Mouse (Mus musculus) stomach, embryonic 15.5 days (tissue): Measurements from ENCODE around the gene Ugp2. TPM values are rescaled to one million over a fixed set of nuclear protein-coding genes. Genes with fewer than 3 reads are reported as not detected.
A peak's percentile ranks its signal among the peaks of the same experiment; 100 is the strongest.

Experiments used
- ATAC-seq: fragments of 200-750 bp; cut with Nextera tagmentation; 2 replicates; pipeline ENCODE4 v1.8.0; 2017; ENCODE audit warnings: low read depth, moderate number of reproducible peaks, moderate TSS enrichment; ENCODE audit not compliant: insufficient read depth, low FRiP score
- H3K27ac ChIP-seq: fragments of 300-500 bp; sonication (generic); 2 replicates; pipeline ENCODE4 v1.5.1; 2015; ENCODE audit warnings: mild to moderate bottlenecking, inconsistent platforms
- H3K27me3 ChIP-seq: fragments of 300-500 bp; sonication (generic); replicated peaks from 2 replicates; pipeline ENCODE4 v1.6.1; 2015; ENCODE audit warnings: inconsistent platforms
- H3K36me3 ChIP-seq: fragments of 300-500 bp; sonication (generic); 2 replicates; pipeline ENCODE4 v1.6.1; 2015; ENCODE audit warnings: inconsistent platforms
- H3K4me1 ChIP-seq: fragments of 300-500 bp; sonication (generic); 2 replicates; pipeline ENCODE4 v1.6.1; 2015; ENCODE audit warnings: inconsistent platforms
- H3K4me2 ChIP-seq: fragments of 300-500 bp; sonication (generic); 2 replicates; pipeline ENCODE4 v1.6.1; 2015; ENCODE audit warnings: mild to moderate bottlenecking, inconsistent platforms
- H3K4me3 ChIP-seq: fragments of 300-500 bp; sonication (generic); replicated peaks from 2 replicates; pipeline ENCODE4 v1.5.1; 2015; ENCODE audit warnings: inconsistent platforms
- H3K9ac ChIP-seq: fragments of 300-500 bp; sonication (generic); 2 replicates; pipeline ENCODE4 v1.6.1; 2015; ENCODE audit warnings: inconsistent platforms
- H3K9me3 ChIP-seq: fragments of 300-500 bp; sonication (generic); 2 replicates; pipeline ENCODE4 v1.6.1; 2016; ENCODE audit warnings: inconsistent platforms
- WGBS: fragments of 180-500 bp; shearing (Covaris S2); methylation state at CpG from one replicate; pipeline ENCODE4 v1.1.7; 2015; 5-methylcytosine and 5-hydroxymethylcytosine counted together
- polyA plus RNA-seq: library from polyadenylated mRNA; unstranded; fragments of >200 nt; fragmentation: Nextera tagmentation; extraction: Ambion mirVana; gene quantifications from 2 replicates; pipeline ENCODE4 v1.2.1, GENCODE M21; 2015

The Ugp2 gene
- polyA plus RNA-seq, 1 experiment from 2014 or later = 95.2 TPM

- H3K4me3 ChIP-seq = no peak overlapping the region
- H3K4me2 ChIP-seq = no peak overlapping the region
- no peak overlapping the region for H3K9ac ChIP-seq
- H3K36me3 ChIP-seq = 0 out of 2 replicates have a peak, but pooled peaks cover 20% of the 10 kb centered on the region
- WGBS = 80% methylated on average over 5 of the region's 5 CpGs
- no peak for ATAC-seq
- no peaks in the 10 kb centered on the region for H3K4me1 ChIP-seq
- no peaks in the 10 kb centered on the region for H3K27me3 ChIP-seq
- no peaks in the 10 kb centered on the region for H3K9me3 ChIP-seq
- no peak overlapping the region for H3K27ac ChIP-seq
These were observed 42.9 kb downstream of the Ugp2 start for GRCm38 (mm10) chr11:21328141-21328540.

GRCm38 (mm10) chr11:21327486-21327885, 43.5 kb downstream of the Ugp2 start:
- no peaks in the 10 kb centered on the region for H3K9me3 ChIP-seq
- no peak for ATAC-seq
- no peak overlapping the region for H3K9ac ChIP-seq
- no peaks in the 10 kb centered on the region for H3K4me1 ChIP-seq
- H3K27me3 ChIP-seq = no peaks in the 10 kb centered on the region
- no peak overlapping the region for H3K4me3 ChIP-seq
- H3K36me3 ChIP-seq = 0 out of 2 replicates have a peak, but pooled peaks cover 14% of the 10 kb centered on the region
- H3K4me2 ChIP-seq = no peak overlapping the region
- no peak overlapping the region for H3K27ac ChIP-seq
- WGBS = 88% methylated on average over 5 of the region's 5 CpGs

GRCm38 (mm10) chr11:21326770-21327169, 44.2 kb downstream of the Ugp2 start:
- WGBS = 64% methylated on average over 2 of the region's 2 CpGs
- 0 out of 2 replicates have a peak, but pooled peaks cover 18% of the 10 kb centered on the region for H3K36me3 ChIP-seq

GRCm38 (mm10) chr11:21325781-21326180, 45.2 kb downstream of the Ugp2 start:
- Histone ChIP-seq H3K9ac (no peak overlapping the region), H3K27me3 (no peaks in the 10 kb centered on the region), H3K36me3 (0 out of 2 replicates have a peak, but pooled peaks cover 18% of the 10 kb centered on the region), H3K4me3 (no peak overlapping the region), H3K4me2 (no peak overlapping the region), H3K9me3 (no peaks in the 10 kb centered on the region), H3K27ac (no peak overlapping the region), H3K4me1 (no peaks in the 10 kb centered on the region)
- no peak for ATAC-seq
- WGBS = 92% methylated on average over 5 of the region's 5 CpGs

More at GRCm38 (mm10) chr11:21326770-21327169, 44.2 kb downstream of the Ugp2 start:
- Histone ChIP-seq H3K4me1 (no peaks in the 10 kb centered on the region), H3K4me3 (no peak overlapping the region), H3K27ac (no peak overlapping the region), H3K9ac (no peak overlapping the region), H3K4me2 (no peak overlapping the region), H3K9me3 (no peaks in the 10 kb centered on the region), H3K27me3 (no peaks in the 10 kb centered on the region)
- ATAC-seq = no peak

GRCm38 (mm10) chr11:21322349-21322748, 48.7 kb downstream of the Ugp2 start:
- 85% methylated on average over 3 of the region's 3 CpGs for WGBS
- Histone ChIP-seq H3K36me3 (peaks cover 12% of the 10 kb centered on the region; the same call in 1 of the 2 replicates), H3K4me2 (no peak overlapping the region)

GRCm38 (mm10) chr11:21321577-21321976, 49.4 kb downstream of the Ugp2 start:
- ATAC-seq = no peak
- no peaks in the 10 kb centered on the region for H3K9me3 ChIP-seq
- 50% methylated on average over 3 of the region's 3 CpGs for WGBS
- H3K4me3 ChIP-seq = no peak overlapping the region
- H3K36me3 ChIP-seq = peaks cover 11% of the 10 kb centered on the region; the same call in 1 of the 2 replicates
- no peak overlapping the region for H3K9ac ChIP-seq
- H3K4me1 ChIP-seq = no peaks in the 10 kb centered on the region
- no peaks in the 10 kb centered on the region for H3K27me3 ChIP-seq
- H3K4me2 ChIP-seq = no peak overlapping the region
- no peak overlapping the region for H3K27ac ChIP-seq

More at GRCm38 (mm10) chr11:21322349-21322748, 48.7 kb downstream of the Ugp2 start:
- Histone ChIP-seq H3K4me1 (no peaks in the 10 kb centered on the region), H3K4me3 (no peak overlapping the region), H3K27me3 (no peaks in the 10 kb centered on the region), H3K9ac (no peak overlapping the region), H3K9me3 (no peaks in the 10 kb centered on the region), H3K27ac (no peak overlapping the region)
- no peak for ATAC-seq

GRCm38 (mm10) chr11:21313922-21314657, 56.9 kb downstream of the Ugp2 start:
- Histone ChIP-seq H3K27ac (no peak overlapping the region), H3K4me2 (no peak overlapping the region), H3K27me3 (no peaks in the 10 kb centered on the region), H3K4me1 (no peaks in the 10 kb centered on the region), H3K9ac (no peak overlapping the region), H3K36me3 (peaks cover 7% of the 10 kb centered on the region; the same call in 1 of the 2 replicates), H3K9me3 (no peaks in the 10 kb centered on the region), H3K4me3 (no peak overlapping the region)
- WGBS = 68% methylated on average over 9 of the region's 9 CpGs
- ATAC-seq = peak; percentile 31; the same call in 1 of the 2 replicates

GRCm38 (mm10) chr11:21309516-21309915, 61.5 kb downstream of the Ugp2 start:
- peaks cover 9% of the 10 kb centered on the region; the same call in 1 of the 2 replicates for H3K36me3 ChIP-seq
- H3K27me3 ChIP-seq = no peaks in the 10 kb centered on the region
- no peak overlapping the region for H3K4me2 ChIP-seq
- no peak overlapping the region for H3K27ac ChIP-seq
- H3K9ac ChIP-seq = no peak overlapping the region
- H3K4me3 ChIP-seq = no peak overlapping the region
- WGBS = 67% methylated on average over 6 of the region's 6 CpGs
- ATAC-seq = no peak
- no peaks in the 10 kb centered on the region for H3K9me3 ChIP-seq
- no peaks in the 10 kb centered on the region for H3K4me1 ChIP-seq

- Histone ChIP-seq H3K9me3 (no peaks in the 10 kb centered on the region), H3K4me2 (no peak overlapping the region), H3K4me1 (no peaks in the 10 kb centered on the region), H3K4me3 (no peak overlapping the region), H3K27me3 (no peaks in the 10 kb centered on the region), H3K27ac (no peak overlapping the region), H3K9ac (no peak overlapping the region), H3K36me3 (peaks cover 9% of the 10 kb centered on the region; the same call in 1 of the 2 replicates)
- WGBS = 80% methylated on average over 5 of the region's 5 CpGs
- no peak for ATAC-seq
These were observed 62.9 kb downstream of the Ugp2 start for GRCm38 (mm10) chr11:21308119-21308518.

GRCm38 (mm10) chr11:21307078-21307668, 63.8 kb downstream of the Ugp2 start:
- Histone ChIP-seq H3K9ac (no peak overlapping the region), H3K4me2 (no peak overlapping the region), H3K9me3 (no peaks in the 10 kb centered on the region), H3K27me3 (no peaks in the 10 kb centered on the region), H3K27ac (no peak overlapping the region), H3K4me3 (no peak overlapping the region), H3K4me1 (no peaks in the 10 kb centered on the region), H3K36me3 (peaks cover 9% of the 10 kb centered on the region; the same call in 1 of the 2 replicates)
- WGBS = 70% methylated on average over 5 of the region's 5 CpGs
- no peak for ATAC-seq

GRCm38 (mm10) chr11:21303619-21304018, 67.4 kb downstream of the Ugp2 start:
- Histone ChIP-seq H3K4me2 (no peak overlapping the region), H3K9ac (no peak overlapping the region), H3K9me3 (no peaks in the 10 kb centered on the region), H3K36me3 (peaks cover 7% of the 10 kb centered on the region; the same call in 1 of the 2 replicates), H3K4me1 (no peaks in the 10 kb centered on the region), H3K27me3 (no peaks in the 10 kb centered on the region), H3K27ac (no peak overlapping the region), H3K4me3 (no peak overlapping the region)
- no peak for ATAC-seq
- WGBS = 74% methylated on average over 3 of the region's 3 CpGs

- no peak for ATAC-seq
- H3K36me3 ChIP-seq = peaks cover 5% of the 10 kb centered on the region; the same call in 1 of the 2 replicates
- H3K4me3 ChIP-seq = no peak overlapping the region
- no peaks in the 10 kb centered on the region for H3K9me3 ChIP-seq
- 82% methylated on average over 5 of the region's 5 CpGs for WGBS
- H3K27ac ChIP-seq = no peak overlapping the region
- H3K4me1 ChIP-seq = no peaks in the 10 kb centered on the region
- H3K9ac ChIP-seq = no peak overlapping the region
- H3K4me2 ChIP-seq = no peak overlapping the region
- no peaks in the 10 kb centered on the region for H3K27me3 ChIP-seq
These were observed 75.5 kb downstream of the Ugp2 start for GRCm38 (mm10) chr11:21295486-21295885.
